Mouse (Mus musculus) gastrocnemius, postnatal 25 days (tissue): Measurements from ENCODE around the gene S100a9. TPM values are rescaled to one million over a fixed set of nuclear protein-coding genes. Genes with fewer than 3 reads are reported as not detected.

ENCODE experiments used
- DNase-seq: peaks from one replicate; pipeline ENCODE4 v3.0.0; 2022
- long read RNA-seq, 2 experiments: library from polyadenylated mRNA; stranded (forward); transcript quantifications; one replicate each; pipeline ENCODE4 v2.0.0; 2021
- total RNA-seq, 2 experiments: library from RNA; stranded (reverse); gene quantifications; 1 replicate in 1 of 2; 2 replicates in 1 of 2; pipeline ENCODE4 v1.2.3; 2021

S100a9 gene
- total RNA-seq = under 1 TPM in 1 of 2 experiments, not detected in 1; 0.59 TPM
- long read RNA-seq, experiment 1 = 0 reads
- long read RNA-seq, experiment 2 = 0 reads

DNA sequence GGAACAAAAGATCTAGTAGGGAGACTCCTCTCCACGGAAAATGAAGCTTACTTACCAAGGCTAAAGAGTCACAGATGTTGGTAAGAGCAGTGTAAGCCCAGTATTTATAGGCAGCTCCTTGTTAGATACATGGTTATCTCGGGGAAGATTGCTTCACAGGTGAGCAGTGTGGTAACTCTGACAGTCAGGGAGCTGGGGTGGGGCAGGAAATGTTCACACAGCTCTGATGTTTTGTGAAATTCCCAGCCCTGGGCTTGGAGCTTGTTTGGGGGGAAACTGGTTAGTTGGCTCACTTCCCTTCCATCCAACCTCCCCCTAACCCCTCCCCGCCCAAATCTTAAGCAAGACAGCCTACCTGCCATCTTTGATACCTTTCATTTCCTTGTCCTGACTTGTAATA, at the start of gene S100a9:
Gene S100a9, minus strand, starts transcription at position 109 of the 400 bp plus-strand sequence.
- no peak for DNase-seq

DNA sequence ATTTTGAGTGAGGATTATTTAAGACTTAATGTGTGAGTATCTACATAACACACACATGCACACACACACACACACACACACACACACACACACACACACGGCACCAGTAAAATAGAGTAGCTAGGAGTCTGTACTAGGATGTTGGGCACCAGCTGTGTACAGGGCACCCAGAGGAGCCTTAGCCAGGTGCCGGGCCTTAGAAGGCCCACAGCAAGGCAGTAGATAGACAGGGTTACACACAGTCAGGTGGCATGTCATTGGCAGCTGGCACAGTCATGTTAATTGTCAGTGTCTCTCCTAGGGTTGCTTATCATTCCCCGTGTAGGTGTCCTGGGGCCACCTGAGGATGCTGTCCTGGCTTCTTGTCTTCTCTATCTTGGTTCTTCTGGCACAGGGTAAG, 31.1 kb upstream of the S100a9 start, which contains the start of gene Pglyrp4:
Gene Pglyrp4, plus strand, starts transcription at position 301 of the 400 bp plus-strand sequence.
- DNase-seq = no peak

DNA sequence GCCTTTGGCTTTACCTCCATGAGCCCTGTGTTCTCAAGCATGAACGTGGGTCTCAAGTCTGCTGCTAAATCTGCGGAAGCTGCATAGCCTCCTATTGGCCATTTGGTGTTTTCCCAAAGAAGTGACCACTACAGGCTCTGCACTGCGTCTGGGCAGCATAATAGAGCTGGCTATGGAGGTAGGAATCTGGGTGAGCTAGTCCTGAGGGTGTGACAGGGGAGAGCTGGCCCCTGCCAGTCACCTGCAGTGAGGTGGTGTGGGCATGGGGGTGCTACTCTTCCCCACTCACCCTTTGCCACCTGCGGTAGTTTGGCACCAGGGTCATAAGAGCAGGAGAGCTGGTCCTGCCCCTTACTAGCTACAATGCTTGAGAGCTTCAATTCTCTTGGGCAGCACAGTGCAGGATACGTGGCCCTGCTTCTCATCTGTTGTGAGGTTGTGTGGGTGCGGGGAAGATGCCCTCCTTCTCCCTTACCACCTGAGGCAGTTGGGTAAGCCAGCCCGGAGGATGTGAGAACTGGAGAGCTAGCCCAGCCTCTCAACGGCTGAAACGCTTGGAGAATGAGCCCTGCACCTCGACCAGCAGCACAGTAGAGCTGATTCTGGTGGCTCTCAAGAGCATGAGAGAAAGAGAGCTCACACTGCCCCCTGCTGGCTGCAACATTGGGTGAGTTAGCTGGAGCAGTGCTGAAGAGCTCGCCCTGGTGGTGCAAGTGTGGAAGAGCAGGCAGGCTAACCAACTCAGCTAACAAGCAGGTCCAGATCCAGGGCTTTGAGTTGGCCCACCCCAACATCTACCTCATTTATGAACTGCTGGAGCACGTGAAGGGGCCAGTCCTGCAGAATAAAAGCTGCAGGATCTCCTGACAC, 14.3 kb upstream of the S100a9 start:
- peak; percentile 46 for DNase-seq

DNA sequence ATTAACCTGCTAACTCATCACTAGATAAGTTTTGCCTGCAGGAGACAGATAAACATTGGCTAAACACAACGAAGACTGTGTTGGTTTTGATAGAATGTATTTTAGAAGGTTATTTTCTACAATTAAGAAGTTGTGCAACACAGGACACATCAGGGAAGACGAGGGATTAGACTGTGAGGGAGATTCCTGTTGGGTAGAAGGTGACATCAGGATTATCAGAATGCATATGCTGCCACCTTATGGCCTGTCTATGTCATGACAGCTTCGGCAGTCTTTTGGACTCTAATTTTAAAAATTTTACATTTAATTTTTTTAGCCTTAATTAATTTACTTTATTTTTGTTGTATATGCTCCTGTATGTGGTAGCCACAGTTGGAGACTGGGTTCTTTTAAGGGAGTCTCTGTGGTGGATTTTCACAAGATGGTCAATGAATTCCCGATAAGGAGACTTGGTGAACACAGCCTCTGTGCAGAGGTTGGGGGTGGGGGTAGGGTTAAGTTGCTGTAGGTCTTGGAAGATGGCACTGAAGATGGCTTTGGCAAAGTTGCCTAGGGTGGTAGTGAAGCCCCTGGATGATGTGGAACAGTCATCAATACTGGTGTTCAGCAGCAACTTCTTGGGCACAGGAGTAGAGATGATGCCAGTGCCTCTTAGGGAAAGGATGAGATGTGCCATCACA, 13.1 kb upstream of the S100a9 start:
- DNase-seq = no peak

DNA sequence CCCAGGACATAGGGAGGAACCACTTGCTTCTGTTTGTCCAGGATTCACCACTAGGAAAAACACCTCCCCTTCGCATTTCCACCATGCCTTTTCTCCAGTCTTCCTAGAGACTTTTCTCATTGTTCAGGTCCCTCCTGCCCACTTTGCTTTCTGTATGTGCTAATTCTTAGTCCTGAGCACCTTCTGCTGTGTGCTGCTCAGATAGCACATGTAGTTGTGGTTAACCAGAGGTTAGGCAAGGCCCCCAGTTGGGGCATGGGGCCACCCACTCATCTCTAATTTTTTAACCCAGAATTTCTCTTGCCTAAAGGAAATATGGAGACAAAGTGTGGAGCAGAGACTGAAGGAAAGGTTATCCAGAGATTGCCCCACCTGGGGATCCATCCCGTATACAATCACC, 6.7 kb upstream of the S100a9 start:
- no peak for DNase-seq

DNA sequence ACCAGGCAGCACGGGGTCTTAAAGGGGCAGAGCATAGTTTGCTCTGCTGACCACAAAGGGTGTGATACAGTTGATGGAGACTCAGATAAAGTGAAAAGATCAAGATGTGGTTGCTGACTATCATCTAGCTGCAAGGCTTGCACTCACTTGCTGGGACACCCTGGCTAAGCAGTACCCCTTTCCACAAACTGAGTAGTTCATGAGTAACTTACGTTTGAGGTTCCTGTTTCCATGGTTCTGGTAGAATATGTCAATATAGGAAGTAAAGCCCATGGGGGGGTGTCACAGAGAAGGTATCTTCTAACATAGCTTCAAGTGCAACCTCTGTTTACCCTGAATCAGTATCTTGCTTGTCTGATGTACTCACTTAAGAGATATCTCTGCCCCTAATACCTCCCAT, 2.0 kb downstream of the S100a9 start:
- DNase-seq = no peak

DNA sequence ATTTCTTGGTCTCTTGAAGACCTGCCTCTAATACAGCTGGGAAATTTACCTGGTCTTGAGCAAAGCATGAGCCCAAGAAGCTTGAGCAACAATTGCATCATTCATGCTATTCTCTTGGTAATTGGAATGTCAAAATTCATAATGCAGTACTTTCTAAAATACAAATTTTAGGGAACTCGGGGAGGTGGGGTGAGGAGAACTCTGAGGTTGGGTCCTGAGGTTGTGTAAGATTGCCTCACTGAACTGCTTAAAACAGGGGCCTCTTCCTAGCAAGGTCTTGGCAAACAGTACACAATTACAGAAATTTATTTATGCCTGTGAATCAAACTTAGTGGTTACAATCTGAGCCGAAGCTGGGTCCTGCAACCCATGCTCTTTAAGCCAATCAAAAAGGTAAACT, 8.7 kb downstream of the S100a9 start:
- DNase-seq = no peak

DNA sequence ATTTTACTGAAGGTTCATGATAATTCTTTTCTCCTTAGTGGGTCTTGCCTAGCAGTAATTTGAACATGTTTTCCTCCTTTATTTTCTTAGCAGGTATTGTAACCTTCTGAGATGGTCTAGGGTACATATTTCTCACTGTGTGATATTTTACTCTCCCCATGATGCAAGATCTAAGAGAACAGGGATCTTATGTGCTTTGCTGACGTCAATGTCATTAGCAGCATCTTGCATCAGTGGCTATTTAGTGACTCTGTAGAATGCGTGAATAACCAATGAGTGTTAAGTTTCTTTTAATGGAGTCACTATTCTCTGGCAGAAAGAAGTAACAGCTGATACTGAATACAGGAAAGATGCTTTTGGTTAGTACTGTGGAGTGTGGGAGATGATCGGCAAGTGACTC, 11.6 kb downstream of the S100a9 start:
- no peak for DNase-seq

DNA sequence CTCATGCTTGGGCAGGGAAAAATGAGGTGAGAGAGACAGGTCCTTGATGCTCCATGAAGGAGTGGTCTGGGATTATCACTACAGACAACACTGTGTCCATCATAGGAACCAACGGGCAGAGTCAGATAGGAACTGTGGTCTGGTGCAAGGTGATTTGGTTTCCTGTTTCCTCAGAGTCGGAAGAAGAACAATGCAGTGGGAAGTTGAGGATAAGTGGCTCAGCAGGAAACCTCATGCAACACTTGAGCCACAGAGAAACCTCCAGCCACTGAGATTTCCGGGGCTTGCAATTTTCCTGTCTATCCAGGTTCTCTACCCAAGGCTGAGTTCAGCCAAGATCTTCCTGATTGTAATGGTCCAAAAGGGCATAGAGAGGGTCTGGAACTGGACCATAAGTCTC, 16.9 kb downstream of the S100a9 start:
- DNase-seq = no peak

DNA sequence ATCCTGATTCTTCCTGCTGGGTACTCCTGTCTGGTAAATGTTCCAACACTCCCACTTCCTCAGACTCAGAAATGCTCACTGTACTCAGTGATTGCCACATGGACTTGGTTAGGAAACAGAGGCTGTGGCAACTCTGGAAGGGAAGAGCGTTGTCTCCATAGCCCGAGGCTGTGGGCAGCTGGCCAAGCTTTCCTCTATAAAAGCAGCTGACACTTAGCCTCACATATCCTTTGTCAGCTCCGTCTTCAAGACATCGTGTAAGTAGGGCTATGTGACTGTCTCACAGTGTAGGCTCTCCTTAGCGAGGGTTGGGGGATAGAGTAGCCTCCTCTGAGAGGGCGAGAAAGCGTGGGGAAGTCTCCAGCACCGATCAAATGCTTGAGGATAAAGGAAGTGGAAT, 26.7 kb downstream of the S100a9 start, which contains the start of gene S100a8:
Gene S100a8, plus strand, starts transcription at position 133 of the 400 bp plus-strand sequence.
- DNase-seq = no peak

DNA sequence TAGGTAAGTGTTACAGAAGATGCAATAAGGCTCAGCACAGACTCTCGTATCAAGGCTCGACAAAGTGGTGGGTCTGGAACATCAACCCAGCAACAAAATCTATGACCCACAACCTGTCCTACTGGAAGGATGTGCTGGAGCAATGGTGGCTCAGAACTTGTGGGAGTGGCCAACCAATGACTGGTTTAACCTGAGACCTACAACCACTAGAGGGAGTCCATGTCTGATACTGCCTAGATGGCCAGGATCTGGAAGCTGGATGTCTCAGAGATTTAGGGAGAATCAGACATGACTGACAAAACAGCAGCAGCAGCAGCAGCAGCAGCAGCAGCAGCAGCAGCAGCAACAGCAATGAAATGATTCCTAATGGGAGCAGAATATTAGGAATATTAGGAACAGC, 31.3 kb downstream of the S100a9 start:
- DNase-seq = no peak

DNA sequence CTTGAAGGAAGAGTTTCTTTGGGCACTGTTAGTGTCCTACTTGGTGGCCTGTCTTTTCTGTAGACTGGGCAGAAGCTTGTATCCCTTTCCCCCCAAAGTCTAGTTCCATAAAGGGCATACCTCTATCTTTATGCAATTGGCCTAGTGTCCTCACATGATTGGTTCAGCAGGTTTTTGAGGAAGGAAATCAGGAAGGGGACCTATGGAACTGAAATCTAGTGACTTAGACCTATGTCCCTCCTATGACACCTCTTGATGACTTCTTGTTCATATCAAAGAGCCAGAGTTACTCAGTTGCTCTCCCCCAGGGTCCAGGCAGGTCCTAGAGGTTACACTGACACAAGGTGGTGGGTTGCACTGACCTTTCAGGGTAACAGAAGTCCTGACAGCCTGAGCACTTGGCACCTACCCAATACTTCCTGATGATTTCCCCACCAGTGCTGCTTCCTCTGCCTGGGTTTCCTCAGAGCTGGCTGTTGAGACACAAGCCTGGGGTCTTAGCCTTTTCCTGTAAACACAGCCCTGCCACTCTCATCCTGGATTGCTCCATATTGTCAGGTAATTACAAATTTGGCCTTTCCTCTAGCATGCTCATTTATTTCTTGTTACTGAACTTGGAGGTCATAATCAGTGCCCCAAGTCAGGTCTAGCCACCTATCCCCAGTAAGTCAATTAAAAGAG, 36.0 kb downstream of the S100a9 start:
- DNase-seq = no peak

DNA sequence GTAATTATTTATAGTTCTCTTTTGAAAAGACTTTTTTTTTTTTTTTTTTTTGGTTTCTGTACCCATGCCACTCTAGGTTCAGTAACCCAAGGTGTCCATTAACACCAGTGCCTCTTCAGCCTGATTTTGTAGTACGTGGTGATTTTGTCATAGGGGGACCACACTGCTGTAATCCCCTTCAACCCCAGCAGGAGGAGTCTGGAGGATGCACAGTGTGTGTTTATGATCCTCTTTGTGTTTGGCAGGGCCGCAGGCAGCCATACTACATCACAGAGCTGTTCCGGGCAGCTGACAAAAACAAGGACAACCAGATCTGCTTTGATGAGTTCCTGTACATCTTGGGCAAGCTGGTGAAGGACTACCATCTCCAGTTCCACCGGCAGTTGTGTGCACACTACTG, 38.1 kb downstream of the S100a9 start:
- DNase-seq = no peak

DNA sequence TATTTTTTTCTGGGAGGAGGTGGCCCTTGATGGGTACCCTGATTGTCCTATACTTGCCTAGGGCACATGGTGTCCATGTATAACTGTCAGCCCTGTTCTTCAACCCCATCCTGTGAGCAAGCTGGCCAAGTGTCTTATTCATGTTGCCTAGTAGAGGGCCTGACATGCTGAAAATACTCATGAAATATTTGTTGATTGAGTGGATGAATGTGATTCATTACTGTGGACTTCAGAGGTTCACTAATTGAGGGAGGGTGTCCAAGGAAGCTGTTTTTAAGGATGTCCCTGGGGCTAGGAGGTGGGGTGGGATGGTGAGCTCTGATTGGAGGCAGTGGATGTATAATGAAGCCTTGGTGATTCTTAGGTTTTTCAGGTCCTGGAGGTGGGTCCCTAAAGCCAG, 41.8 kb downstream of the S100a9 start, which contains the start of gene S100a7a:
Gene S100a7a, plus strand, starts transcription at position 301 of the 400 bp plus-strand sequence.
- no peak for DNase-seq

DNA sequence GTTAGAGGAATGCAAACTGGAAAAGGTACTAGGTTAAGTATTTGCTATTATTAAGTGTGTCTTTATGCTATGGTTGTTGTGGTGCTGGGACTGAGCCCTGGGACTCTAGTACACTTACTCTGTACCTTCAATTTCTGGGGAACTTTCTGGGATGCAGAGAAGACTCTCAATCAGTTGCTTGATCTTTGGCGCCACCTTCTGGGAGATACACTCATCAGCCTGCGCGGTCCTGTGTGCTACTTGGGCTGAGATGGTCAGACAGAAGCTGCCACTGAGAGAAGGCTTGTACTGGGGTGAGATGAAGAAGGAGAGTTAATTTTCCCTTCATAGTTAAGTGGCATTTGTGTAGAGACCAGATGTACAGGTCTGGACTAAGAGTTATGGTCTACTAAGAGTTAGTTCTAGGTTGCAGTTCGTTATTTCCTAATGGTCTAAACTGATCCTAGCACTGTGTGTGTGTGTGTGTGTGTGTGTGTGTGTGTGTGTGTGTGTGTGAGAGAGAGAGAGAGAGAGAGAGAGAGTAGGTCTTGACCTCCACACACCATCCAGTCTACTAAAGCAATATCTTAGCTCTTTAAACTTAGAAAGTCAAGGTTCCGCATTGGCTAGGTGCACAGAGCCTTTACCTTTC, 42.5 kb downstream of the S100a9 start:
- peak; percentile 30 for DNase-seq

DNA sequence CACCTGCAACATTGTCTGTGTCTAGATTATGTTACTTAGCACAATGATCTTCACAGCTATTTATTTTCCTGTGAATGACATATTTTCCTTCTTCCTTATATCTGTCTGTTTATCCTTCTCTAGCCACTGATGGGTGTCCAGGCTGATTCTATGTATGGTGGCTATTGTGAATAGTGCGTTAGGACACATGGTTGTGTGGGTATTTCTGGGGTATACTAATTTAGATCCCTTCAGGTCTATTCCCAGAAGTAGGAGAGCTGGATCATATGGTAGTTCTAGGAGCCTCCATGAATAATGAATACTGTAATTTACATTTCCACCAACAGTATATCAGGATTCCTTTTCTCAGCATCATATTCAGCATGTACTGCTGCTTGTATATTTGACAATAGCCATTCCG, 45.7 kb downstream of the S100a9 start:
- DNase-seq = no peak

DNA sequence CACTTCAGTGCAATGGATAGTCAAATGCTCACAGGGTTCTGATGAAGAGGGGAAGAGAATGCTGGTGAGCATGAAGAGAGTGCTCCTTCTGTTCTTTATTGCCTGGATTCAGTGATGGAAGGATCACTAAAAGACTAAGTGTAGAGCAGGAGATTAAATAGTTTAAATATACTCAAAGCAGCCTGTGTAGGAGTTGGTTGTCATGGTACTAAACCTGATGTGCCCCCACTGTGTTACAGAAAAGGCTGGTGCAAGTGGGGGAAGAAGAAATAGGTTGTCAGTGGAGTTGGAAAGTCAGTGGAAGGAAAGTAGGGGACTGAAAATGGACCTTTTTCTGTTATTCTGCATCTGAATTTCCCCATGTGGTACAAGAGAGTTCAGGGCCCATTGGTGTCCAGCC, 46.5 kb downstream of the S100a9 start:
- DNase-seq = no peak

DNA sequence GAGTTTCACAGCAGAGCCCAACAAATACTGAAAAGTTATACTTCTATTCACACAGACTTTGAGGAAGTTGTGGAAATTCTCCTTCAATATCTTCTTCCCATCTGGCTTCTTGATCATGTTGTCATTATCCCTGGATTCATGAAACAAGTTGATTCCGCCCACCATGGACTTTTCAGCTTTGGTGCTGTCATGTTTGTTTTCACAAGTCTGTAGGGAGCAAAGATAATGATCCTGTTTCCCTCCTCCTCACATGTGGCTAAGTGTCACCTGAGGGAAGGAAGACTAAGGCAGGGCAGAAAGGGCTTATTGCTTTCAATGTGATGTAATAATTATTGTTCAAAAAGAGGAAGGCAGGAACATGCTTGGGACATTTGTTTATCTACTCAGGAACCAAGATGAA, 48.2 kb downstream of the S100a9 start:
- no peak for DNase-seq

DNA sequence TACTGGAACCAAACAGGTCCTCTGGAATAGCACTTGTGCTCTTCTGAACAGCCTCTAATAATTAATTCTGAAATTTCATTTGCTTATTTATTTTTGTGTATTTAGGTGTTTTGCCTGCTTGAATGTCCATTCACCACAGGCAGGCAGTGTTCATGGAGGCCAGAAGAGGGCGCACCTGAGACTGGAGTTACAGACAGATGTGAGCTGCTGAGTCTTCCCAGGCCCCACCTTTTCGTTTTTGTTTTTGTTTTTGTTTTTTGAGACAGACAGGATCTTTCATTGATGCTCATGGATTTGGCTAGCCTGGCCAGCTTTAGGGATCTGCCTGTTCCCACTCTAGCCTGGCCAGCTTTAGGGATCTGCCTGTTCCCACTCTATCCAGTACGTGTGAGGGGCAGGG, 51.3 kb downstream of the S100a9 start:
- no peak for DNase-seq
